Mouse (Mus musculus): ENCODE data around the gene Ankrd34a.

The Ankrd34a gene

GRCm38 (mm10) chr3:96617941-96618340 is 21.5 kb downstream of the Ankrd34a start:
- no peak for DNase-seq (ENCODE audit: low spot score)

- DNase-seq (ENCODE audit: low spot score), result no peak
Measured at GRCm38 (mm10) chr3:96623201-96623600, 26.8 kb downstream of the Ankrd34a start.

- DNase-seq (ENCODE audit: low spot score), result peak; percentile 85
Measured at GRCm38 (mm10) chr3:96629729-96630600, 33.5 kb downstream of the Ankrd34a start, which contains the start of gene Rbm8a. Gene Rbm8a (plus strand): TSS chr3:96629933.

GRCm38 (mm10) chr3:96632058-96632457 is 35.6 kb downstream of the Ankrd34a start:
- no peak for DNase-seq (ENCODE audit: low spot score)

GRCm38 (mm10) chr3:96634015-96634414 is 37.6 kb downstream of the Ankrd34a start:
- no peak for DNase-seq (ENCODE audit: low spot score)

GRCm38 (mm10) chr3:96634928-96635879 is 38.8 kb downstream of the Ankrd34a start, which contains the start of the genes Pex11b and Gm42957:
Gene Pex11b (plus strand): TSS chr3:96635376.
Gene Gm42957 (plus strand): TSS chr3:96635474.
- peak; percentile 60 for DNase-seq (ENCODE audit: low spot score)

- no peak for DNase-seq (ENCODE audit: low spot score)
Measured at GRCm38 (mm10) chr3:96635906-96636305, 39.5 kb downstream of the Ankrd34a start.

GRCm38 (mm10) chr3:96636448-96636847 is 40.0 kb downstream of the Ankrd34a start:
- DNase-seq (ENCODE audit: low spot score), result no peak

- no peak for DNase-seq (ENCODE audit: low spot score)
Measured at GRCm38 (mm10) chr3:96639219-96639618, 42.8 kb downstream of the Ankrd34a start.

- no peak for DNase-seq (ENCODE audit: low spot score)
Measured at GRCm38 (mm10) chr3:96645018-96645649, 48.7 kb downstream of the Ankrd34a start, which contains the start of gene Itga10. Gene Itga10 (plus strand): TSS chr3:96645584.

GRCm38 (mm10) chr3:96647365-96647764 is 50.9 kb downstream of the Ankrd34a start:
- DNase-seq (ENCODE audit: low spot score), result no peak
